Mouse (Mus musculus): ENCODE data around the gene Scrn2. TPM values are rescaled to one million over a fixed set of nuclear protein-coding genes. Genes with fewer than 3 reads are reported as not detected.

Scrn2 gene
- total RNA-seq, 2 experiments from 2014 or later: 12.2 to 30.0 TPM

Other genes with a start within 250 kb of the Scrn2 start
- gene Cbx1, start 240.8 kb upstream of the Scrn2 start, total RNA-seq (2014; fragmentation: Nextera tagmentation): 56.0 and 60.6 TPM in 2 replicates
- gene Cbx1, start 240.8 kb upstream of the Scrn2 start, total RNA-seq (2017): 78.9 and 79.8 TPM in 2 replicates
- 22.2 and 39.8 TPM in 2 replicates for gene Nfe2l1, start 200.0 kb upstream of the Scrn2 start, total RNA-seq (2014; fragmentation: Nextera tagmentation)
- 35.2 and 39.9 TPM in 2 replicates for gene Nfe2l1, start 200.0 kb upstream of the Scrn2 start, total RNA-seq (2017)
- gene Copz2, start 180.1 kb upstream of the Scrn2 start, total RNA-seq (2014; fragmentation: Nextera tagmentation): 1.4 and 7.4 TPM in 2 replicates
- gene Copz2, start 180.1 kb upstream of the Scrn2 start, total RNA-seq (2017): 3.9 and 4.4 TPM in 2 replicates
- gene Cdk5rap3, start 113.4 kb upstream of the Scrn2 start, total RNA-seq (2014; fragmentation: Nextera tagmentation): 53.6 and 66.7 TPM in 2 replicates
- gene Cdk5rap3, start 113.4 kb upstream of the Scrn2 start, total RNA-seq (2017): 68.4 and 68.9 TPM in 2 replicates
- not detected in 2 replicates for gene Prr15l, start 101.8 kb upstream of the Scrn2 start, total RNA-seq (2014; fragmentation: Nextera tagmentation)
- 0.67 TPM in 1 of 2 replicates, not detected in the other for gene Prr15l, start 101.8 kb upstream of the Scrn2 start, total RNA-seq (2017)
- 30.1 and 31.9 TPM in 2 replicates for gene Pnpo, start 86.0 kb upstream of the Scrn2 start, total RNA-seq (2014; fragmentation: Nextera tagmentation)
- gene Pnpo, start 86.0 kb upstream of the Scrn2 start, total RNA-seq (2017): 35.0 and 42.1 TPM in 2 replicates
- 19.8 and 22.3 TPM in 2 replicates for gene Sp2, start 47.0 kb upstream of the Scrn2 start, total RNA-seq (2014; fragmentation: Nextera tagmentation)
- 2.2 and 2.8 TPM in 2 replicates for gene Sp2, start 47.0 kb upstream of the Scrn2 start, total RNA-seq (2017)
- 0.26 and 0.37 TPM in 2 replicates for gene Sp6, start 16.5 kb upstream of the Scrn2 start, total RNA-seq (2014; fragmentation: Nextera tagmentation)
- gene Sp6, start 16.5 kb upstream of the Scrn2 start, total RNA-seq (2017): not detected in 2 replicates
- gene Lrrc46, start 11.5 kb downstream of the Scrn2 start, total RNA-seq (2014; fragmentation: Nextera tagmentation): not detected in 2 replicates
- gene Lrrc46, start 11.5 kb downstream of the Scrn2 start, total RNA-seq (2017): 0.10 and 1.1 TPM in 2 replicates
- 44.6 and 51.7 TPM in 2 replicates for gene Mrpl10, start 11.6 kb downstream of the Scrn2 start, total RNA-seq (2014; fragmentation: Nextera tagmentation)
- gene Mrpl10, start 11.6 kb downstream of the Scrn2 start, total RNA-seq (2017): 22.9 and 23.2 TPM in 2 replicates
- 24.4 and 29.4 TPM in 2 replicates for gene Osbpl7, start 20.7 kb downstream of the Scrn2 start, total RNA-seq (2014; fragmentation: Nextera tagmentation)
- 7.9 and 8.5 TPM in 2 replicates for gene Osbpl7, start 20.7 kb downstream of the Scrn2 start, total RNA-seq (2017)
- not detected in 2 replicates for gene Tbx21, start 85.4 kb downstream of the Scrn2 start, total RNA-seq (2014; fragmentation: Nextera tagmentation)
- 0.26 TPM in 1 of 2 replicates, not detected in the other for gene Tbx21, start 85.4 kb downstream of the Scrn2 start, total RNA-seq (2017)
- gene Tbkbp1, start 121.6 kb downstream of the Scrn2 start, total RNA-seq (2014; fragmentation: Nextera tagmentation): 8.0 and 8.5 TPM in 2 replicates
- gene Tbkbp1, start 121.6 kb downstream of the Scrn2 start, total RNA-seq (2017): 1.1 and 6.6 TPM in 2 replicates
- 165 and 169 TPM in 2 replicates for gene Kpnb1, start 157.9 kb downstream of the Scrn2 start, total RNA-seq (2014; fragmentation: Nextera tagmentation)
- 300 and 382 TPM in 2 replicates for gene Kpnb1, start 157.9 kb downstream of the Scrn2 start, total RNA-seq (2017)

All from granulocyte monocyte progenitor cell, adult 5-6 weeks (primary cell).